Mouse (Mus musculus) left cerebral cortex, adult 2 months (tissue): ENCODE measurements at regions not wholly inside any gene's neighbourhood (a gene's known extent, or its start where the extent isn't known, plus 50 kb on each side); places are given as distances from the start of the nearest gene placed in this dataset.

Source experiments
- DNase-seq, 2 experiments: peaks; one replicate each; pipeline ENCODE4 v3.0.0; 2021 to 2022; ENCODE audit warnings: low spot score in 2 of 2, mixed read lengths in 1 of 2; ENCODE audit errors: extremely low spot score in 1 of 2
- H3K27ac ChIP-seq: fragments of 200-600 bp; 2 replicates; pipeline ENCODE4 v1.8.1; 2022
- H3K4me3 ChIP-seq: fragments of 200-600 bp; 2 replicates; pipeline ENCODE4 v1.8.1; 2022
- CTCF ChIP-seq: fragments of 200-600 bp; IDR thresholded peaks from 2 replicates; pipeline ENCODE4 v1.8.1; 2022; ENCODE audit warnings: antibody characterized with exemption, mild to moderate bottlenecking, moderate library complexity
- intact Hi-C: fragments of 180-260 bp; cut with DNase I; formaldehyde crosslinking; loops from one replicate; pipeline ENCODE4 v1.15.1; 2025

- DNase-seq, result no peak
- H3K4me3 ChIP-seq, result no peak overlapping the region
- no peak overlapping the region for H3K27ac ChIP-seq
- intact Hi-C loops, result no loop called here
- TF ChIP-seq CTCF, result no peak
These were observed 481.9 kb upstream of the Gm11114 start for GRCm38 (mm10) chr9:84830639-84831038.

- no peak for DNase-seq
- no peak overlapping the region for H3K27ac ChIP-seq
- no peak overlapping the region for H3K4me3 ChIP-seq
- intact Hi-C loops, result no loop called here
- TF ChIP-seq CTCF, result no peak
These were observed 475.1 kb upstream of the Gm11114 start for GRCm38 (mm10) chr9:84837498-84837897.

- intact Hi-C loops, result no loop called here
- no peak overlapping the region for H3K4me3 ChIP-seq
- no peak overlapping the region for H3K27ac ChIP-seq
- DNase-seq, result no peak
- TF ChIP-seq CTCF, result no peak
These were observed 468.6 kb upstream of the Gm11114 start for GRCm38 (mm10) chr9:84844021-84844420.

GRCm38 (mm10) chr9:84861600-84861999 lies 451.0 kb upstream of the Gm11114 start:
- intact Hi-C loops, result no loop called here

GRCm38 (mm10) chr9:84863431-84863830 lies 449.1 kb upstream of the Gm11114 start:
- DNase-seq, result no peak
- H3K4me3 ChIP-seq, result no peak overlapping the region
- TF ChIP-seq CTCF, result no peak
- intact Hi-C loops, result no loop called here
- H3K27ac ChIP-seq, result no peak overlapping the region

More at GRCm38 (mm10) chr9:84861600-84861999, 451.0 kb upstream of the Gm11114 start:
- H3K4me3 ChIP-seq, result no peak overlapping the region
- no peak for TF ChIP-seq CTCF
- DNase-seq, result no peak
- no peak overlapping the region for H3K27ac ChIP-seq

- Histone ChIP-seq H3K27ac (no peak overlapping the region), H3K4me3 (no peak overlapping the region)
- TF ChIP-seq CTCF, result no peak
- intact Hi-C loops, result no loop called here
- DNase-seq, result no peak
These were observed 418.4 kb upstream of the Gm11114 start for GRCm38 (mm10) chr9:84894148-84894547.

- no peak for DNase-seq
- no peak for TF ChIP-seq CTCF
- intact Hi-C loops, result no loop called here
- Histone ChIP-seq H3K27ac (no peak overlapping the region), H3K4me3 (no peak overlapping the region)
These were observed 416.5 kb upstream of the Gm11114 start for GRCm38 (mm10) chr9:84896073-84896472.

GRCm38 (mm10) chr9:84900643-84901042 lies 411.9 kb upstream of the Gm11114 start:
- no peak for TF ChIP-seq CTCF
- no peak overlapping the region for H3K27ac ChIP-seq
- no peak for DNase-seq
- intact Hi-C loops, result no loop called here
- H3K4me3 ChIP-seq, result no peak overlapping the region

- H3K4me3 ChIP-seq, result no peak overlapping the region
- intact Hi-C loops, result no loop called here
- no peak for DNase-seq
- no peak for TF ChIP-seq CTCF
- no peak overlapping the region for H3K27ac ChIP-seq
These were observed 406.3 kb upstream of the Gm11114 start for GRCm38 (mm10) chr9:84906244-84906643.

- DNase-seq, result no peak
- no peak overlapping the region for H3K27ac ChIP-seq
- TF ChIP-seq CTCF, result no peak
- H3K4me3 ChIP-seq, result no peak overlapping the region
- intact Hi-C loops, result no loop called here
These were observed 399.3 kb upstream of the Gm11114 start for GRCm38 (mm10) chr9:84913321-84913720.

- DNase-seq, result no peak
- no peak for TF ChIP-seq CTCF
- intact Hi-C loops, result no loop called here
- H3K27ac ChIP-seq, result no peak overlapping the region
- H3K4me3 ChIP-seq, result no peak overlapping the region
These were observed 390.3 kb upstream of the Gm11114 start for GRCm38 (mm10) chr9:84922306-84922705.

- DNase-seq, result no peak
- no peak for TF ChIP-seq CTCF
- intact Hi-C loops, result no loop called here
- Histone ChIP-seq H3K27ac (no peak overlapping the region), H3K4me3 (no peak overlapping the region)
These were observed 388.6 kb upstream of the Gm11114 start for GRCm38 (mm10) chr9:84923966-84924365.

- Histone ChIP-seq H3K4me3 (no peak overlapping the region), H3K27ac (no peak overlapping the region)
- intact Hi-C loops, result no loop called here
- no peak for TF ChIP-seq CTCF
- DNase-seq, result no peak
These were observed 376.1 kb upstream of the Gm11114 start for GRCm38 (mm10) chr9:84936291-84937055.
